Mouse (Mus musculus): ENCODE measurements around the gene Lin52.

DNA sequence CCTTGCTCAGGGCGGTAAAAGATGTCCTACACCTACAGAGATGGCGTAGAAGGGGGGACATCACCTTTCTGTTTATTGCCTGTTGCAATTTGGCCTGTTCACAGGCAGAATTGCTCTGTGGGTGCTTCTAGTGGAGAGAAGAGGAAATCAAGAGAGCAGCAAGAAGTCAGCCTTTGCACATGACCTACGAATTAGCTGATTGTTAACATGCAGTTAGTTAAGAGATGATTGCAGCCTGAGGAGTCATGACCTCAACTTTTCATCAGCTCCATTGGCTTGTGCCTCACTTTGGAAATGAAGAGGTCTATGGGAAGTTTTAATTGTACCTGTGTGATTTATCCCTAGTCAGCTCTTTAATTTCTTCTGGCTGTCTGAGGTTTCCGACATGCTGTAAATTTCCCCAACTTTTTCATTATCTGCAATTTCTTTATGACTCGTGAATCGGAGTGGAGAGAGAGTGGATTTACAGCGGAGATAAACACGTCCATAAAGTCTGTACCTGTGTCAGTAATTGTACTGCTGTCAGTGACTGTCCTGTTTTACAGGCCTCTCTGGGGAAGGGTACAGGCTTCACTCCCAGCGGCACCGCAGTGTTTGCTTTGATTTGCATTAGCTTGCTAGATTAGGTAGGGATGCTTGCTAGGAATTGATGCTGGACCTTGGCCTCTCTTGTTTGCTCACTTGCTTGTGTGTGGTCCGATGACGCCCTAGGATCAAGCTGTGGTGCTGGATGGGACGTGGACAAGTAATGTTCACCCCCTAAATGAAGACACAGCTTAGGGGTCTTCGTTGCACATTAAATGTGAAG, 31.8 kb downstream of the Lin52 start:
- TF ChIP-seq CTCF (IDR thresholded peaks at IDR 0.05; ENCODE audit: low read depth, low read length) (no peak), POLR2A (IDR thresholded peaks at IDR 0.05; ENCODE audit: insufficient read depth, low read length) (no peak), EP300 (IDR thresholded peaks at IDR 0.05; ENCODE audit: insufficient read depth, low read depth, low read length) (no peak)
